Mouse (Mus musculus) neutrophil, adult 5-6 weeks (primary cell): ENCODE measurements around the gene Kcnt1. TPM values are rescaled to one million over a fixed set of nuclear protein-coding genes. Genes with fewer than 3 reads are reported as not detected.

ENCODE experiments used
- ATAC-seq: fragments of 151-379, 151-347 bp; 2 replicates; pipeline ENCODE4 v1.8.0; 2017; ENCODE audit warnings: mild to moderate bottlenecking, moderate TSS enrichment; ENCODE audit not compliant: insufficient number of reproducible peaks, poor library complexity, low FRiP score, severe bottlenecking; ENCODE audit errors: extremely low read depth
- total RNA-seq: library from RNA; stranded (forward); fragments of 200-1000 nt; gene quantifications from 2 replicates; pipeline ENCODE4 v1.2.3, GENCODE M21; 2017

Kcnt1 gene
- total RNA-seq, 1 experiment from 2014 or later = not detected

DNA sequence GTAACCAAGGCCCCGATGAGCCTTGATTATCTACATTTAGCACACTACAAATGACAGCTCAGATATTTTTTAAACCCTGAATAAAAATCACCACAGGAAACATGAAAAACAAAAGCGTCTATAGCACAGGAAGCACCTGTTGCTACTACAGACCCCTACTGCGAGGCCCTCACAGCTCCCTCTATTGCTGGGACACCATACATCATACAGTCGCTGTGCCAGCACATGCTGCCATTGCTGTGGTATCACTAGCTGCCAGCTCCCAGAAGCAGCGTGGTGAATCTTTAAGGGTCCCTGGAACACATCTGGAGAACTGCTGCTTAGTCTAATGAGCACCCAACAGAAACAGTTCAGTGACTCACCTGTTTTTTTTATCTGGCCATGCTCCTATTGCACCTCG is 77.0 kb downstream of the Kcnt1 start:
- ATAC-seq = no peak

DNA sequence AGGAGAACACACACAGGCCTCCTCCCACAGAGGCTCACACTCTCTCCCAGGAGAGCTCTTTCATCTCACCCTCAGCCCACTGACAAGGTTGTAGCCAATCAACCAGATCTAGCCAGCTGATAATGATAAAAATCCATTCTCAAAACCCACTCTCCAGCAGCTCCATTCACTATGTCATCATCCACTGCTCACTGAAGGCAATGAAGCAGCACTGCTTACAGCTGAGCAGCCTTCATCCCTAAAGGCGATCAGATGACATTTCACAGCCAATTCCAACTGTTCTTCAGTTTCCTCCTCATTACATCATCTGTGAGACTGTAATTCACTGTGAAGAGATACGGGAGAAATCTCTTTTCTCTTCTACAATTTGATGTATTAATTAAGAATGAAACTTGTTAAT is 80.3 kb downstream of the Kcnt1 start:
- ATAC-seq = no peak

DNA sequence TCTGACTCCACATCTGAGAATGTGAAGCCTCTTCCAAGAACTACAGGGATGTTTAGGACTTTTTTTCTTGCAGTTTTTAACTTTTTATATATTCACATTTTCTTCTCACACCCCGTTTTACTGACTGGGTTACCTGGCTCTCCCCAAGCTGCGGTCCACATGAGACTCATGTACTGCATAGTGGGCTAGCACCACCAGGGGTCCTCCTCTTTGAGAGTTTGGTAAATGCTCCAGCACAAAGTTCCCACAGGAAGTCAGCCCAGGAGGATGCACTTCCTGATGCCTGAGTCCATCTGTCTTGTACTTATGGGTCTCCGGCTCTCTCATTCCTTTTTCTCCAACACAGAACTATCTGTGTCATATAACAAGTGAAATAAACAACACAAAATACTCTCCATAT is 84.4 kb downstream of the Kcnt1 start:
- no peak for ATAC-seq

DNA sequence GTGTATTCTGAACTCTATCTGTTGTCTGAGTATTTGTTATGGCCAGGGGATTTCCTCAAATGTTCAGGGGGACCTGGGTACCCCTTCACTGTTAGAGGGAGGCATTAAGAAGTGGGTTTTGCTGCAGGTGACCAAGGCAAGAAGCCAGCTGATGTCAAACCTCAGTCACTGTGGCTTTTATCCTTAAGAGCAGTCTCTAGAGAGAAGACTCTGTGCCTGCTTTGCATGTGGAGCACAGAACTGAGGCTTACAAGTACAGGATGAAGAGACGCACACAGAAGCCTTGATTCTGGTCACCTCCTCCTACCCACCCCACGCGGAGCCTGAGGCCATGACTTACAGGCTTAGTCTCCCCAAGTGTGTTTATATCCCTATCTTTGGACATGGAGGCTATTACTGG is 85.8 kb downstream of the Kcnt1 start:
- no peak for ATAC-seq

Other genes starting within 250 kb of the Kcnt1 start
- not detected in 2 replicates for gene Ccdc183, start 246.1 kb upstream of the Kcnt1 start, total RNA-seq
- gene Tmem141, start 241.7 kb upstream of the Kcnt1 start, total RNA-seq = 1.2 and 2.0 TPM in 2 replicates
- gene Fcna, start 235.7 kb upstream of the Kcnt1 start, total RNA-seq = not detected in 2 replicates
- gene Lcn8, start 210.6 kb upstream of the Kcnt1 start, total RNA-seq = not detected in 2 replicates
- not detected in 2 replicates for gene Lcn5, start 205.8 kb upstream of the Kcnt1 start, total RNA-seq
- not detected in 2 replicates for gene Lcn6, start 186.9 kb upstream of the Kcnt1 start, total RNA-seq
- gene Lcn10, start 181.0 kb upstream of the Kcnt1 start, total RNA-seq = not detected in 2 replicates
- gene Obp2a, start 163.7 kb upstream of the Kcnt1 start, total RNA-seq = not detected in 2 replicates
- 10.3 and 14.4 TPM in 2 replicates for gene Bmyc, start 157.0 kb upstream of the Kcnt1 start, total RNA-seq
- gene Obp2b, start 126.7 kb upstream of the Kcnt1 start, total RNA-seq = not detected in 2 replicates
- gene Lcn3, start 98.2 kb upstream of the Kcnt1 start, total RNA-seq = not detected in 2 replicates
- not detected in 2 replicates for gene Lcn11, start 86.7 kb upstream of the Kcnt1 start, total RNA-seq
- gene Gm13539, start 81.5 kb upstream of the Kcnt1 start, total RNA-seq = not detected in 2 replicates
- gene Glt6d1, start 47.9 kb upstream of the Kcnt1 start, total RNA-seq = not detected in 2 replicates
- gene Lcn9, start 40.6 kb upstream of the Kcnt1 start, total RNA-seq = not detected in 2 replicates
- not detected in 2 replicates for gene Sohlh1, start 16.5 kb upstream of the Kcnt1 start, total RNA-seq
- 17.0 and 21.6 TPM in 2 replicates for gene Camsap1, start 119.5 kb downstream of the Kcnt1 start, total RNA-seq
- gene Ubac1, start 158.0 kb downstream of the Kcnt1 start, total RNA-seq = 32.2 and 33.3 TPM in 2 replicates